In genomic region chr12:69297411-69298150, GRCm38 (mm10) we compare ENCODE assay signal across 8 mouse cellular contexts. TPM values are rescaled to one million over a fixed set of nuclear protein-coding genes. Genes with fewer than 3 reads are reported as not detected.
DNase-seq lines count a peak whose midpoint lies in the region; ATAC-seq and TF ChIP-seq lines count a peak whose summit lies in the region.

No protein-coding gene starts in this region.

- H3K9me3 ChIP-seq in hindbrain, embryonic 11.5 days (ENCODE audit: control insufficient read depth, low read length) = no peaks in the 10 kb centered on the region
- no peaks in the 10 kb centered on the region for H3K9me3 ChIP-seq in midbrain, embryonic 13.5 days

- no peak for TF ChIP-seq CTCF in layer of hippocampus, adult 2 months (conservative IDR thresholded peaks at IDR 0.05)
- TF ChIP-seq CTCF in bone marrow, adult 2 months (IDR thresholded peaks at IDR 0.05; ENCODE audit: control insufficient read depth, insufficient read depth, low read length) = no peak

- H3K36me3 ChIP-seq in hindbrain, embryonic 11.5 days (ENCODE audit: control insufficient read depth, insufficient read depth, low read length) = peaks cover 8% of the 10 kb centered on the region; the same call in 1 of the 2 replicates
- peaks cover 26% of the 10 kb centered on the region for H3K36me3 ChIP-seq in midbrain, embryonic 13.5 days

- no peak for TF ChIP-seq POLR2A in bone marrow, adult 2 months (IDR thresholded peaks at IDR 0.05; ENCODE audit: borderline replicate concordance, control insufficient read depth, low read depth, low read length)

- DNase-seq in layer of hippocampus, adult 2 months (ENCODE audit: low spot score in 2 of 2) = no peak
- DNase-seq in layer of hippocampus, postnatal 10 days (ENCODE audit: low spot score in 2 of 2) = no peak
- DNase-seq in hindbrain, embryonic 11.5 days (ENCODE audit: low spot score) = no peak
- DNase-seq in adrenal gland, postnatal 4 days (ENCODE audit: low spot score in 2 of 2) = no peak
- no peak for DNase-seq in adrenal gland, postnatal 36 days
- DNase-seq in right cerebral cortex, adult 2 months (ENCODE audit: low spot score in 2 of 2) = no peak

- peak overlapping the region; percentile 96 for H3K4me3 ChIP-seq in layer of hippocampus, adult 2 months
- peak overlapping the region; percentile 97 for H3K4me3 ChIP-seq in bone marrow, adult 2 months (replicated peaks; ENCODE audit: control insufficient read depth, low read depth, low read length)
- peak overlapping the region; percentile 96 for H3K4me3 ChIP-seq in hindbrain, embryonic 11.5 days (ENCODE audit: low read depth, low read length)
- peak overlapping the region; percentile 83 for H3K4me3 ChIP-seq in midbrain, embryonic 13.5 days (replicated peaks)

- H3K27me3 ChIP-seq in hindbrain, embryonic 11.5 days (ENCODE audit: control insufficient read depth, insufficient read depth, low read length) = no peaks in the 10 kb centered on the region
- no peaks in the 10 kb centered on the region for H3K27me3 ChIP-seq in midbrain, embryonic 13.5 days

- no peak for ATAC-seq in hindbrain, embryonic 11.5 days (ENCODE audit: low FRiP score)
- no peak for ATAC-seq in midbrain, embryonic 13.5 days

- peaks cover 1% of the 10 kb centered on the region for H3K4me1 ChIP-seq in bone marrow, adult 2 months (ENCODE audit: control insufficient read depth, insufficient read depth, low read length)
- H3K4me1 ChIP-seq in hindbrain, embryonic 11.5 days (replicated peaks; ENCODE audit: control insufficient read depth, insufficient read depth, low read length) = 0 out of 2 replicates have a peak, but pooled peaks cover 4% of the 10 kb centered on the region
- H3K4me1 ChIP-seq in midbrain, embryonic 13.5 days (replicated peaks) = peaks cover 29% of the 10 kb centered on the region

- peak overlapping the region; percentile 61 for H3K4me2 ChIP-seq in hindbrain, embryonic 11.5 days (replicated peaks; ENCODE audit: low read depth, low read length)
- peak overlapping the region; percentile 82 for H3K4me2 ChIP-seq in midbrain, embryonic 13.5 days (replicated peaks)

- peak overlapping the region; percentile 96 for H3K27ac ChIP-seq in layer of hippocampus, adult 2 months
- peak overlapping the region; percentile 97 for H3K27ac ChIP-seq in bone marrow, adult 2 months (ENCODE audit: control insufficient read depth, insufficient read depth, low read depth, low read length, poor library complexity)
- peak overlapping the region; percentile 96 for H3K27ac ChIP-seq in hindbrain, embryonic 11.5 days (ENCODE audit: low read depth, low read length)
- H3K27ac ChIP-seq in midbrain, embryonic 13.5 days = peak overlapping the region; percentile 96

- WGBS in bone marrow, adult 2 months = 27% methylated on average over 20 of the region's 20 CpGs
- WGBS in hindbrain, embryonic 11.5 days = 24% methylated on average over 20 of the region's 20 CpGs
- 19% methylated on average over 20 of the region's 20 CpGs for WGBS in midbrain, embryonic 13.5 days

- H3K9ac ChIP-seq in hindbrain, embryonic 11.5 days (ENCODE audit: low read depth, low read length) = peak overlapping the region; percentile 98
- H3K9ac ChIP-seq in midbrain, embryonic 13.5 days (replicated peaks) = peak overlapping the region; percentile 98

RNA-seq across cellular contexts. Expression of gene Klhdc2, which starts 1.1 kb away (rescaled TPM):
- 100 to 1,000 TPM; 115 to 125 TPM for total RNA-seq in layer of hippocampus, adult 2 months (2021)
- 100 to 1,000 TPM; 132 to 134 TPM for total RNA-seq in layer of hippocampus, postnatal 10 days (2021)
- polyA plus RNA-seq in bone marrow, adult 2 months (2011; ENCODE audit: insufficient read depth, insufficient read length, low replicate concordance, missing spikeins) = 26.7 and 27.7 TPM in 2 replicates
- polyA plus RNA-seq in hindbrain, embryonic 11.5 days (2014; fragmentation: Nextera tagmentation; extraction: Ambion mirVana) = 267 and 269 TPM in 2 replicates
- 294 and 313 TPM in 2 replicates for polyA plus RNA-seq in midbrain, embryonic 13.5 days (2015; fragmentation: Nextera tagmentation; extraction: Ambion mirVana)
- 10 to 100 TPM; 86.4 to 86.8 TPM for total RNA-seq in adrenal gland, postnatal 4 days (2021)
- 10 to 100 TPM; 58.1 to 69.0 TPM for total RNA-seq in adrenal gland, postnatal 36 days (2021)

RNA-seq across cellular contexts. Expression of gene Klhdc1, which starts 56.6 kb away (rescaled TPM):
- total RNA-seq in layer of hippocampus, adult 2 months (2021) = 10 to 100 TPM; 17.5 to 18.6 TPM
- 10 to 100 TPM; 14.2 to 16.2 TPM for total RNA-seq in layer of hippocampus, postnatal 10 days (2021)
- 1.9 TPM in 1 of 2 replicates, not detected in the other for polyA plus RNA-seq in bone marrow, adult 2 months (2011; ENCODE audit: insufficient read depth, insufficient read length, low replicate concordance, missing spikeins)
- 2.9 and 4.5 TPM in 2 replicates for polyA plus RNA-seq in hindbrain, embryonic 11.5 days (2014; fragmentation: Nextera tagmentation; extraction: Ambion mirVana)
- 9.1 and 10.5 TPM in 2 replicates for polyA plus RNA-seq in midbrain, embryonic 13.5 days (2015; fragmentation: Nextera tagmentation; extraction: Ambion mirVana)
- total RNA-seq in adrenal gland, postnatal 4 days (2021) = 10 to 100 TPM; 12.6 to 12.8 TPM
- total RNA-seq in adrenal gland, postnatal 36 days (2021) = 1 to 10 TPM; 4.9 to 8.0 TPM

RNA-seq across cellular contexts. Expression of gene Nemf, which starts 59.4 kb away (rescaled TPM):
- total RNA-seq in layer of hippocampus, adult 2 months (2021) = 10 to 100 TPM; 50.0 to 50.2 TPM
- 10 to 100 TPM; 44.7 to 52.6 TPM for total RNA-seq in layer of hippocampus, postnatal 10 days (2021)
- polyA plus RNA-seq in bone marrow, adult 2 months (2011; ENCODE audit: insufficient read depth, insufficient read length, low replicate concordance, missing spikeins) = 28.9 and 43.5 TPM in 2 replicates
- polyA plus RNA-seq in hindbrain, embryonic 11.5 days (2014; fragmentation: Nextera tagmentation; extraction: Ambion mirVana) = 90.2 and 108 TPM in 2 replicates
- polyA plus RNA-seq in midbrain, embryonic 13.5 days (2015; fragmentation: Nextera tagmentation; extraction: Ambion mirVana) = 97.3 and 103 TPM in 2 replicates
- 10 to 100 TPM; 45.4 to 49.9 TPM for total RNA-seq in adrenal gland, postnatal 4 days (2021)
- total RNA-seq in adrenal gland, postnatal 36 days (2021) = 10 to 100 TPM; 43.7 to 45.6 TPM
